Mouse (Mus musculus) megakaryocyte-erythroid progenitor cell, adult 5-6 weeks (primary cell): Measurements from ENCODE around the gene Scml4. TPM values are rescaled to one million over a fixed set of nuclear protein-coding genes. Genes with fewer than 3 reads are reported as not detected.

ENCODE experiments used
- ATAC-seq: replicated peaks from 2 replicates; pipeline ENCODE4 v1.8.0; 2016; ENCODE audit warnings: mild to moderate bottlenecking, inconsistent platforms; ENCODE audit not compliant: severe bottlenecking, poor library complexity, low FRiP score, low TSS enrichment
- total RNA-seq, 2 experiments: library from RNA; stranded (forward) in 1 of 2; stranded (reverse) in 1 of 2; fragments of 200-1000, 215-1000 nt in 1 of 2; fragments of >200 nt in 1 of 2; fragmentation: Nextera tagmentation in 1 of 2; gene quantifications; 2 replicates each; pipeline ENCODE4 v1.2.3; 2014 to 2017

The Scml4 gene
- total RNA-seq, 2 experiments from 2014 or later, result 0.99 to 1.5 TPM

- no peak for ATAC-seq
These were observed 34.1 kb downstream of the Scml4 start for GRCm38 (mm10) chr10:42894263-42894662.

DNA sequence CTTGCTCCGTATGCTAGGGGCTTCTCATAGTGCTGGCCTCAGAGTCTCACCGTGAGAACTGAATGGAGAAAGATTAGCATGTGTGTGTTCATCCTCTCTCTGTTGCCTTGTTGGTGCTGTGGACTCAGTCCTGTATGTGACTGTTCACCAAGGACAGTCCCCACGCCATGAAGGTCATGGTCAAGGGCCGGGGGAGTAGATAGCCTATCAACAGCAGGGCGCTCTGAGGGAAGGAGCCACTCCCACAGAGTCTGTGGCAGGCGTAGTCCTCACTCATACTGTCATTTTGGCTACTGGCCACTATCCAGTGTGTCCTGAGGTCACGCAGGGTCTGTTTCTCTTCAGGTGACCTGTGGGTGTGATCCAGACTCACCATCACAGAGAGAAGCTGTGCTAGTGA is 34.5 kb downstream of the Scml4 start:
- ATAC-seq, result no peak

- ATAC-seq, result no peak
These were observed 36.5 kb downstream of the Scml4 start for GRCm38 (mm10) chr10:42896621-42897020.

DNA sequence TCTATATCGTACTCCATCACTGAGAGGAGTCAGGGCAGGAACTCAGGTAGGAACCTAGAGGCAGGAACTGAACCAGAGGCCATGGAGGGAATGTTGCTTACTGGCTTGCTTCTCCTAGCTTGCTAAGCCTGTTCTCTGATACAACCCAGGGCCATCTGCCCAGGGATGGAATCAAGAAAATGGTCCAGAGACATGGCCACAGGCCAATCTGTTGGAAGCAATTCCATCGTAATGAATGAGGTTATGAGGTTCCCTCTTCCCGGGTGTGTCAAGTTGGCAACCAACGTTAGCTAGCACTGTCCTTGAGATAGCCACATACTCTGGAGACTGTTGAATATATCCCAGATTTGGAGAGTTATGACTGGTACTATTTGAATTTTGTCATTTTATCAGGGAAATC is 37.0 kb downstream of the Scml4 start:
- no peak for ATAC-seq

GRCm38 (mm10) chr10:42897632-42898031 is 37.5 kb downstream of the Scml4 start:
- ATAC-seq, result no peak

- ATAC-seq, result no peak
These were observed 41.2 kb downstream of the Scml4 start for GRCm38 (mm10) chr10:42901361-42901760.

DNA sequence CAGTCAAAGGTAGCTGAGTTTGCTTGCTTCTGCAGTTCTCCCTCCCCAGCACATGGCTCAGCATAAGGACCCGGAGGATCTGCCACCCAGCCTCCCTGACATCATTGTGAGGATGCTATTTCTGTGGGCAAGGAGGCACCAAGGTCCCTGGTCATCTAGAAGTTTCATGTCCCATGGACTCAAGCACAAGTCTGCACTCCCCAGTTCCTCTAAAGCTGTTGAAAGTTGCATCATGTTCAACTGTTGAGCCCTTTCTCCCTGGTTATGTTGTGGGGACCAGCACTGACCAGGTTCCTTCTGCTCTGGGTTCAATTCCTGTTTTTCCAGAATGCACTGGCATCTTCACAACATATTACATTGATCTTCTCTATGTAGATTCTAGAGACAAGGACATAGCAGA is 42.9 kb downstream of the Scml4 start:
- ATAC-seq, result no peak

- no peak for ATAC-seq
These were observed 48.4 kb downstream of the Scml4 start for GRCm38 (mm10) chr10:42908562-42908961.

- no peak for ATAC-seq
These were observed 50.4 kb downstream of the Scml4 start for GRCm38 (mm10) chr10:42910567-42910966.

DNA sequence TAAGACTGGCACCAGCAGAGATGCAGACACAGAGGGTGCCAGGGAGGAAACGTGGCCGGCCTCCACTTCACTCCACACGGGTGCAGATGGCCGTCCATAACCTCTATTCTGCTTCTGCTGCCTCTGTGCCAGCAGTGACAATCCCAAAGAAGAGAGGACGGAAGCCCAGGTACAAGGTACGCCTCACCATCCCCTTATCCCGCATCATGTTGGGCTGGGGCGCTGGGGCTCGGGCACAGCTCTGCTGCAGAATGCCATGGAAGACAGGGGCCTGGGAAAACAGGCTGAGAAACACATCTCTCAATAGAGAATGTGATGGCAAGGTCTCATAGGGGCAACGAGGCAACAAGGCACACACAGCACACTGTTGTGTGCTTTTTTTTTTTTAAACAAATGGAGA is 51.9 kb downstream of the Scml4 start:
- no peak for ATAC-seq

DNA sequence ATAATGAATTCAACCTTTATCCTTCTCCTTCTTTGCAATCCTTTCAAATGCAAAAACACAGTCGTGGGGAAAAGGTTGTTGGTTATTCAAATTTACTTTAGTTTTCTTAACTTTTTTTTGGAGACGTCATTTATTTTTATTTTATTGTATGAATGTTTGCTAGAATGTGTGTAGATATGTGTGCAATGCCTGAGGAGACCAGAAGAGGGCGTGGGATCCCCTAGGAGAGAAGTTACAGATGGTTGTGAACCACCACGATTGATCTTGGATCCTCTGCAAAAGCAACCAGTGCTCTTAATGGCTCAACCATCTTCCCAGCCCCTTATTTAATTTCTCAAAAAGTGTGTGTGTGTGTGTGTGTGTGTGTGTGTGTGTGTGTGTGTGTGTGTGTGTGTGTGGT is 53.0 kb downstream of the Scml4 start:
- ATAC-seq, result no peak

DNA sequence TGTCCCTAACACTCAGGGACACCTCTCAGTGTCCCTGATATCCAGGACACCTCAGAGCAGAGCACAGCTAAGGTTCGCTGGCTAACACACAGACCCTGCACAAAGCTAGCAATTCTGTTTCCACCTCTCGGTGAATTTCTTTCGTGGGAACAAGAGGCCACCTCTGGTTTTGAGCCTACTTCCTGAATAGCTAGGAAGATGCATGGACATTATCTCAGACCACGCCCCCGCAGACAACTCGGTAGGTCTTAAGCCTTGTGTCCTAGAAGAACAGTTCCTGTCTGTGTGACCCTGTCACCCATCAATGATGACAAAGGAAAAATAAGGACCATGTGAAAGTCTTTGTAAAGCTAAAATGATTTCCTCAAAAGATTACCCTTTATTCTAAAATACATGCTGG is 54.0 kb downstream of the Scml4 start:
- 0 out of 2 replicates have a peak, but pooled peaks have one; percentile 50 for ATAC-seq

DNA sequence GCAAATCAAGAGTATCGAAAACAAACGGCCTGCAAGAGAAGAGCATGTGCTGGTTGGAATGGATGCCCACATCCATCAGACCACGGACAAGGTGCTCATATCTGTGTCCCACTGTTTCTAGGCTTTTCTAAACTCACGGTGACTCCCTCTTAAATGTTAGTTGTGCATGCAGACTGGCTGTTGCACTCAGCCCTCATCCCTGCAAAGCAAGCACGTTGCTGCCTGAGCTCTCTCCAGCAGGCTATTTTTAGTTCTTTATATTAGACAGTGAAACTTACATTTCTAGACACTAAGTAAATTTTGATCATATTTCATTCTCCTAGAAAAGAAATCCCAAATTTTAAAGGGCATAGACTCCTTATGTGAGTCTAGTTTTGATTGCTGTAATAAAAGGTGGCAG is 57.2 kb downstream of the Scml4 start:
- ATAC-seq, result no peak

GRCm38 (mm10) chr10:42919786-42920185 is 59.6 kb downstream of the Scml4 start:
- ATAC-seq, result no peak

DNA sequence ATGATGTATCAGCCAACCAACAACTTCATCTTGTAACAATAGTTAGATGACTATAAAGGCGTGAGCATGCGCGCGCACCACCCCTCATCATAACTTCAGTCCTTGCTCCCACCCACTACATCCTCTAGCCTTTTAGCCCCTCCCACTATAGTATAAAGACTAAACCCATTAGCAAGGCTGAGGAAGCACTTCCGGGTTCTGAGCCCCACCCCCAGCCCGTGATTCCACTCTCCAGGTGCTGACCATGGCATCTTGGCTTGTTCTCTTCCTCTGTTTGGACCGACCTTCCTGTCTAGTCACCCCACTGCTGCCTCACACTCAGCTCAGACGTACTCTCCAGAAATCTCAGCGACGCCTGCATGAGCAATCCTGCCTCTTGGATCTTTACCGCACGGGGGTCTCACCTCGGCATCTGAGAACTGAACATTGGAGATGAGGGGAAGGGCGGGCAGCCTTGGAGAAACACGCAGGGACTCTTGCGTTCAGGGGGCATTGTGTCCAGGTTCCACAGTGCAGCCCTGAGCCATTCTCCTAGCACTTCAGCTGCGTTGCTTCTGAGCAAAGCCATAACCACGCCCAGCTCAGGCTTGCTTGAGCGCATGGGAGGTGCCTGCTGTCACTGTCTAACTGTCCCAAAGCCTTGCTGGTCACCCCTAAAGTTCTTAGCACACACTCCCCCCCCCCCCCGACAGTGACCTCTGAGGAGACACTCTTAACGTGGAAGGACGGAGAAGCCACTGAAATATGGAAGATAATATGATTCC is 65.1 kb downstream of the Scml4 start:
- ATAC-seq, result no peak

GRCm38 (mm10) chr10:42930121-42930650 is 70.0 kb downstream of the Scml4 start:
- no peak for ATAC-seq

DNA sequence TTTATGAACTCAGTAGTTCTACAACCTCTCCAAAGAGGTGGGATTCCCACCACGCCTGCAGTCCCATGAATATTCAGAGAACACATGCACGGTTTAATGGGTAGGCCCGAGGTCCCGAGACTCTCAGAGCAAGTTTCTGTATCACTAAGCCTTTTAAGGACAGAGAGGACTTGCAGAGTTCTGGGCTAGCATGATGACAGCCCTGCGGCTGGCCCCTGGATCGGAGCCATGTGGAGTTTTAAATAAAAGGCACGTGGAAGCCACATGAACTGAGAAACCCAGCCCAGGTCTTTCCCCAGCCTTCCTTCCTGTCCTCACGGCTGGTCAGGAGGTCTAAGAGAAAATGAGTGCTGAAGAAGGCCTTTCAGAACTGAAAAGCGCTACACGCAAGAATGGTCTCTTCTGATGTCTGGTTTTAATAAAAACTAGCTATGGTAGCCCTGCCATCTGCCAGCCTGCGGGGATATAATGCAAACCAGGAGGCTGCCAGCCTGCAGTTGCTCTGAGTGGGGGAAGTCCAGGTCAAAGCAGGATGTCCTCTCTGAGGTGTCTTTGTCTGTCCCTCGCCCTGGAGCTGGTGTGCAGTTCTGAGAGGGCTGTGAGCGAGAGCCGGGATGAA is 72.8 kb downstream of the Scml4 start:
- ATAC-seq, result no peak

DNA sequence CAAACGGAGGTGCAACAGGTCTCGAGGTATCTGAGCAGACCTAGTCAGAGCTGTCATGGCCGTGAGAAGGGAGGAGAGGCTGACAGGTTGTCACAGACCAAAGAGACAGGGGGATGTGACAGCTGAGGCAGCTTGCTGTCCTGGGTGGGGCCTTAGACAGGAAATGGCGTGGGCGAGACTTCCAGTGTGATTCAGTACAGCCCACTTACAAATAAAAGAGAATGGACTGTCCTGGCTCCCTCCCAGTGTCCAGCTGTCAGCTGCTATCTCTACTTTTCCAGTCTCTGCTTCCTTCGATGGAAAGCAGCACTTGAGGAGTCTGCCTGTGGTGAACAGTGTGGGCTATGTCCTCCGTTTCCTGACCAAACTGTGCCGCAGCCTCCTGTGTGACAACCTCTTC is 74.5 kb downstream of the Scml4 start:
- ATAC-seq, result no peak

- no peak for ATAC-seq
These were observed 76.0 kb downstream of the Scml4 start for GRCm38 (mm10) chr10:42936205-42936604.

DNA sequence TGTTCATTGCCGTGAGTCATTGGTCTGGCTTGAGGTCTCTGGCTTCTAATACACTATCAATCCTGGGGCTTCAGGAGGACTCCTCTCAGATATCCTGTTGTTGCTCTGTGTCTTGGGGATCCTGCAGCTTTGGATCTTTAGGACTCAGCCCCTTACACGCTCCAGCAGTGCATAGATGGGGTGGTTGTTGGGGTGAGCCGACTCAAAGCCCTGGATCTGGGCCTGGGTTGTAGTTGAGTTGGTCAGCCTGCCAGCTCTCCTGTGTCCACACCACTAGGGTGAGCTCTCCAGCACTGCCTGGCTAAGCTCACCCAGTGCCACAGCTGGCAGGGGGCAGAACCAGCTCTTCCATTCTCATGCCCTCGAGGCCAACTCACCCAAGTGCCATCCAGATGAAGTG is 78.2 kb downstream of the Scml4 start:
- ATAC-seq, result no peak

DNA sequence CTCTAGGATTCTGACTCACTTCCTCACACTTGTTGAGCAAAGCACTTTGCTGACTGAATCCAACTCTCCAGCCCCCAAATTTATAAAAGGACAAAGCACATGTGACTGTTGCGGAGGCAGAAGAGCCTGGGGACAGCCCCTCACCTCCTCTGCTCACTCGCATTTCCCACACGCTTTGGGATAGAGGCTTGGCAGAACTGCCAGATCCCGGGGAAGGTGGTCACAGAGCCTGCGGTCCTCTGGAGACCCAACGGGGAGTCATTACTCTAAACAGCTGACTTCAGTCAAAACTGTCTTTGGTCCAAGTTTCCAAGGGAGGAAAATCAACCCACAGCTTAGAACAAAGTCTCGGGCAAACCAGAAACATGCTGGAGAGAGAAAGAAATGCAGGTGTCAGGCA is 79.5 kb downstream of the Scml4 start:
- ATAC-seq, result no peak
